Mouse (Mus musculus) heart, postnatal 10 days (tissue): Measurements from ENCODE around the gene Nrp1. TPM values are rescaled to one million over a fixed set of nuclear protein-coding genes. Genes with fewer than 3 reads are reported as not detected.

ENCODE experiments used
- DNase-seq, 2 experiments: peaks; one replicate each; pipeline ENCODE4 v3.0.0; 2021
- intact Hi-C: fragments of 180-260 bp; cut with DNase I; formaldehyde crosslinking; loops from one replicate; pipeline ENCODE4 v1.15.1; 2025
- total RNA-seq, 2 experiments: library from RNA; stranded (reverse); gene quantifications; 2 replicates each; pipeline ENCODE4 v1.2.3; 2021

Gene Nrp1
- total RNA-seq, 2 experiments from 2014 or later: 137 to 189 TPM

DNA sequence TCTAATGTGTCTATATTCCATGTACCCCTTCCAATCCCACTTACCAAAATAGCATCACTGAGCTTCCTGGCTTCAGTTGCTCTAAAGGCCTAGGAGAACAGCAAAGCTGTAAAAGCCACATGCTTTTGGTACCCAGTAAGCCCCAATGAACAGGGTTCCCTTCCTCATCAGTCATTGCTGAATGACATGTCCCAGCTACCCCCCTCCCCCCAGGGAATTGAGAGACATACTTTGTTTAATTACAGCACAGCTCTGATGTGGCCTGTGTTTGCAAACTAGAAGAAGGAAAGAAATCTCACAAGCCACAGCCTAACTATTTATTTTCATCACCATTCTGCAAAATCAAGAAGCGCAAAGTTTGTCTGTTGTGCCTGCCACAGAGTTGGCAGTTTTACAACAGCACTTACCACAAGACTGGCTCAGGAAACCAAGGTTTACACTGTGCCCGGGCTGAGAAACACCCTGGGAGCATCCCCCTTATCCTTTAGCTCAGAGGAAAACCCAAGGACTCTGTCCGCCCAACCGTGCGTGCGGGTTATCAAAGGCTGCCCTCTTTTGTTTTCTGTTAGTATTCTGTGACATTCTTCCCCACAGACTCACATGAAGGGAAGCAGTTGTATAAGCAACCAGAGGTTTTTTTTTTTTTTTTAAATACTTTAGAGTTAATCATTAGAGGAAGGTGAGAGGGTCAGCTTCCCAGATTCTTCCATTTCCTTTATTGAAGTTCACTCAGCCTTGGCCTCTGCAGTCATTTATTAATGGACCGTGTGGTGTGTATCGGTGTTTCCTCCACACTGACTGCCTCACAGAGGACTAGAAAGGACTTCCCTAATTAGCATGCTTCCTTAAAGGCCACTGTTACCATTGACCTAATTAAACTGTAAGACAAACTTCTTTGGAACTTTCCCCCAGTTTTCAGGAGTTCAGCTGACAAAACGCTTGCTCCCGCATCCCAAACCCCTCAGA lies 129.8 kb downstream of the Nrp1 start:
- DNase-seq: no peak
- intact Hi-C loops: loop anchor here (1.0 kb wide), 1 partner anchor 126 kb away; no protein-coding TSS in a partner anchor

DNA sequence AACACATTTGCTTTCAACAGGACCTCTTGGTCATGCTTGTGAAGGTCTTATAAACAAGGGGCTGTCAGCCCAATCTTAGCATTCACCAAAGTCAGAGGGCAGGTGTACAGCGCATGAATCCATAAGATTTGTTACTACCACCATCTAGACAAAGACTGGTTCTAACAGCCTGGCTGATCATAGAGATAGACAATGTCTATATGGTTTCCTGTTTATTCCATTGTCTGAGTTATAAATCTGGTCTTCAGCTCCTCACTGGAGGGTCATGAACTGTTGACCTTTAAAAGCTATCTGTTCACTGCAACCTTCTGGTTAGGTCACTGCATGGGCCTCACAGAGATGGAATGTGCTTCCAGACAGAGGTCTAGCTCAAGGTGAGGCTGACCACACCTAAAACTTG lies 130.9 kb downstream of the Nrp1 start:
- DNase-seq: no peak
- intact Hi-C loops: no loop called here

DNA sequence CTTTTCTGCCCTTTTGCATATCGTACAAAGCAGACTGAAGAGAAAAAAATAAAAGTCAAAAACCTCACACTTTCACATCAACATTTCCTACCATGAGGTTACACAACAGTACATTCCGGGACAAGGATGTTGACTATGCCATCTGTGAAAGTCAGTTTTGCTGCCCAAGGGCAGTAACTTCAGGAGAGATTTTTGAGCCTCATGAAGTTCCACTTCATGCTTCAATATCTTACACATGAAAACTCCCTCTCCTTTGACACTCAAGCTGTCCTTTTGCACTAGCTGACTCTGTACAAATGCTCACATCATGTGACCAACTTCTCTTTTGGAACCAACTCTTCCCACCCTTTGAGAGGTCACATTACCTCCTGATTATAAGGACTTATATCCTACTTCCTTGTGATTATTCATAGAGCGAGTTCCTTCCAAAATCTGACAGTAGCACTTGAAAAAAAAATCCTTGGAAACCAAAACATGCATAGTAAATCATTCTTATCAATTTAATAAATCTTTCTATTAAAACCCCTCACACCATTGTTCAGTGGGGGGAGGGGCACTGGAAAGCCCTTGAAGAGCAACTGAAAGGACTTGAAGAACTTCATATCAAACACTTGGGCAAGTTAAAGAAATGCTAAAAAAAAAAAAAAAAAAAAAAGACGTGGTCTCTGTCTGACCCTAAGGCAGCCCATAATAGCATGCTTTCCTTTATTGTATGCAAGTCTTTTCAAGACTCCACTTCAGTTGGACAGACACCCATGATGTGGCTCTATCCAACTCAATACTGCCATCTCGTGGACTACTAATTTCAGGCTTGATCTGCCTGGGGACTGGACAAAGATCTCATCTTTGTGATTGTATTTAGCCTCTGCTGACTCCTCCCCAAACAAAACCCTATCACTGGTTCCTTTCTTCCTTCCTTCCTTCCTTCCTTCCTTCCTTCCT lies 133.0 kb downstream of the Nrp1 start:
- DNase-seq: peak; percentile 84 to 86
- intact Hi-C loops: loop anchor here (1.0 to 10.0 kb wide), 7 partner anchors 128 to 1299 kb away; no protein-coding TSS in a partner anchor

DNA sequence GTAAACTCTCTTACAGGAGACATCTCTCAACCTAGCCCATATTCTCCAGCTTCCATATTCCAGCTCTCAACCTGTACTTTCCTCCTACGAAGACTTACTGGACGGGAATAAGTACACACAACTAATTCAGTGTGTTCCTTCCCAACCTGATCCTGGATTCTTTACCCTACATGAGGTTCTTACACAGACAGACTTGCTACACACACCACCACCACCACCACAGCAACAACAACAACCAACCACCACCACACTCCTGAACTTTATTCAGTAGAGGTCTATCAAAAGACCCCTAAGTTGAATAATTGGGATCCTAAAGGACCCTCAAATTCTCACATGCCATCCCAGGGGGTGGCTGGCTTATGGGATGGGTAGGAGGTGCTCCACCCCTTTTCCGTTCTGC lies 135.4 kb downstream of the Nrp1 start:
- intact Hi-C loops: loop anchor here (5.0 to 10.0 kb wide), 6 partner anchors 232 to 1302 kb away; no protein-coding TSS in a partner anchor
- no peak for DNase-seq

DNA sequence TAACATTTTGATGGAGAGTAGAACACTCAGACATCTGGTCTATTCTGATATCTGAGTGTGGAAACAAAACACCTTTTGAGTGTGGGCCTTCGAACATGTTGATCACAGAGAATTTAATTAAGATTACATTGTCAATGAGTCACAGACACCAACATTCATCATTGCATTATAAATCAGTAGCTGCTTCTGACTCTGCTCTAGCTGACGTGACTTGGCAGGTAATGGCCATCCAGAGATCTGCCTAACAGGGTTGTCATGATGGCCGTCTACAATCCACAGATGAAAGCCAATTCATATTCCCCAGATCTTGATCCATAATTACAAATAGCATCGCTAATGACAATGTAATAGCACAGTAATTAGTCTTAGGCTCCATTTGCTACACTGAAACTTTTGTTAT lies 140.4 kb downstream of the Nrp1 start:
- intact Hi-C loops: loop anchor here (10.0 kb wide), 3 partner anchors 914 to 1164 kb away; no protein-coding TSS in a partner anchor
- DNase-seq: no peak

DNA sequence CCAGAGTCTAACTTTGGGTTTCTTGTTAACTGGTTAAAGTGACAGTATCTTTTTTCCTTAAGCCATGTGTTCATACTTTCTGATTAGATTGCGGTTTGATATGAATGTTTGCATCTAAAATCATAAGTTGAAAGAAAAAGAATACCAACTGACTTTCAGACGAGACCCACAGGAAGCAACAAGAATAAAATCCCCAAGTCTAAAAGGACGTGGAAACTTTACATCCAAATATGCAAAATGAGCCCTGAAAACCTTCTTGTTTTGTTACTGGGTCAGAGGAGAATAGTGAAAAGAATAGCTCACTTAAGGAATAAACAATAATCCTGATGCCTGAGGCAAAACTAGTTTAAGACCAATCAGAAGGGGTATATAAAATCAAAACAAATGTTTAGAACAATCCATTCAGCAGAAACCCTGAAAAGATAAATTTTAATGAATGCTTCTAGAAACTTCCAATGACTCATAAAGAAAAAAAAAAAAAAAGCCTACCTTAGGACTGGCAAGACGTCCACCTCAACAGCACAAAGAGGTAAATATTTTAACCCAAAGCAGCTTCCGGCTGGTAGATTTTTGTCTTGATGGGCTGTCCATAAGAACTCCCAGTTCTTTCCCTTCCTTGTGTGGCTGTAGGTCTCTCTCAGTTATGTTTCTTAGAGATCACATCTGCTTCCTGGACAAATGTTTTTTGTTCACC lies 145.9 kb downstream of the Nrp1 start:
- intact Hi-C loops: no loop called here
- DNase-seq: no peak

DNA sequence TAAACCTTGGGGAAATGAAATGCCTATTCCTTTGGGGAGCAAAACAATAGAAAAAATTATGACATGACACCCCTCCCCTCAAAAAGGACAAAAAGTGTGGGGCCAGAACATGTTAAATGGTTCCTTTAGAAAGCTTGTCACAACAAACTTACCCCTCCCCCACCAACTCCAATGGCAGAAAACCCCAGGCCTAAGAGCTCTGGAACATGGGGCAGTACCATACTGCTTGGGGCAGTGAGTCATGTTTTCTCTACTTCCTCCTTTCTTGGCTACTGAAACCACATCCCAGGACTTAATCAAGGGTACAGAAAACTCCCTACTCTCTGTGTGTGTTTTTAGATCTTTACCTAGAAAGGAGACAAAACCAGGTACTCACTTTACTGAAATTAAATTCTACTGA lies 147.5 kb downstream of the Nrp1 start:
- intact Hi-C loops: no loop called here
- no peak for DNase-seq

DNA sequence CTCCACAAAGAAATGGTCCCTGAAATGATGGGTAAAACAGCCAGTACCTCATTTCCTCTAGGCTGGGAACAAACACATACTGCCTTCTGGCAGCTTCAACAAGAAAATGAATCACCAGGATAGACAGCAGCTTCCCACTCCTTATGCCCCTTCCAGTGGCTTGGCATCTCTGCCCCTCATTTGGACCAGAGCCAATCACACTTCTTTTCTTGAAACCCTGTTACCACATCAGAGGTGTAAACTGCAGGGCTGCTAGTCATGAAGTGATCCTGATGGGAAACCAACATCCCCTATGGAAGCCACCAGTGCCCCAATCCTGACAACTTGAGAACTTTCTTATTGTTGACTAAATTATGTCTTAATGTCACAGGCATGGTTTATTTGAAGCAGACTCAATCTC lies 150.3 kb downstream of the Nrp1 start:
- intact Hi-C loops: no loop called here
- no peak for DNase-seq

DNA sequence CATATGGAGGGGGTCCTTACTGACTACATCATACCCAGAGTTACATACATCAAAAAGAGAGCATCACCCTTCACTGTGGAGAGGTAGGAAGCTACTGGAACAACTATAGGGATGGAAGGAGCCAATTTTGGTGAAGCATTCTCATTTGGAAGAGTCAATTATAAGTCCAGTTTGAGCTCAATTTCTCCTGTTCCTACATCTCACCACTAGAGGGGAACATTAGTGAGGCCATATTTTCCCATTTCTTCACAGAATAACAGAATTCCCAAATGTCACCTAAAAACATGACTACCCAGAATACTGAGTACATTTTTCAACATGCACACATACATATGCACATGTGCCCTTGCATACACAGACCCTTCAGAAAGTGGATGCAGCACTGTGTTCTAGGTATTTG lies 152.6 kb downstream of the Nrp1 start:
- intact Hi-C loops: loop anchor here (5.0 kb wide), 1 partner anchor 201 kb away; no protein-coding TSS in a partner anchor
- no peak for DNase-seq

DNA sequence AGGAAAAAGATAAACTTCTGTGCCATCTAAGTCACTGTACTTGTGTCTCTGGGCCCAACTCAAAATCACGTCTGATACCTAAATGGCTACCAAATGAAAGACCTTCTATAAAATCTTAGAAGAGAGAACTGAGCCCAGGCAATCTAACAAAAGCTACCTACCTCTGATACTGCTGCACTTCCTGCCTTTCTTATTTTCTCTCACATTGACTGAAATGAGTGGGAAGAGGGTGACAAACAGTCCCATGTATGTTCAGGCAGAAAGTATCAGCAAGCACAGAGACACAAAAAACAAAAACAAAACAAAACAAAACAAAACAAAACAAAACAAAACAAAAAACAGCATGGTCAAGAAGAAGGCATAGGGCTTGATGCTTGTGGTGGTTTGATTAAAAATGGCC lies 153.3 kb downstream of the Nrp1 start:
- no peak for DNase-seq
- intact Hi-C loops: loop anchor here (5.0 kb wide), 1 partner anchor 201 kb away; no protein-coding TSS in a partner anchor

DNA sequence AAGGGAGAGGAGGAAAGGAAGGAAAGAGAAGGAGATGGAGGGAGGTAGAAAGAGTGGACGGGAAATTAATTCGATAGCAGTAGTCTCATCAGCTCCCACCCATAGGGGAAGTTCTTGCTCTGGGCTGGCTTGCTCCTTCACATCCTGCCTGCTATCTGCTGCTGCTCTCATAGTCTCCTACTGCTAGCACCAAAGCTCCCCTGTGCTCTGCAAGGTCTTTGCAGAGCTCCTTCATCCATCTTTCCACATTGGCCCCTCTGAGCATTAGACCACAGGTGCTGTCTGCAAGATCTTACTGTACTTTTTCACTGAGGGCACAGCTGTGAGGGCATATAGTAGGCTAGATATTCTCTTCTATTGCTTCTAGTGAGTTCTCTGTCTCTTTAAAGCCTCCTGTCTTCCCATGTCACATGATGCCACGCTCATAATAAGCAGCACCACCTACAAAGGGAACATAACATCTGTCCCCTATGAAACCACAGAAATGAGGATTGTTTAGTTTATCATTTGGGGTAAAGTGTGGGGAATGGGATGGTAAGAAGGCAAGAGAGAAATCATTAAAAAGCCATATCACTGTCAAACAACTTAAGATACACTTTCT lies 158.5 kb downstream of the Nrp1 start:
- intact Hi-C loops: no loop called here
- DNase-seq: no peak

DNA sequence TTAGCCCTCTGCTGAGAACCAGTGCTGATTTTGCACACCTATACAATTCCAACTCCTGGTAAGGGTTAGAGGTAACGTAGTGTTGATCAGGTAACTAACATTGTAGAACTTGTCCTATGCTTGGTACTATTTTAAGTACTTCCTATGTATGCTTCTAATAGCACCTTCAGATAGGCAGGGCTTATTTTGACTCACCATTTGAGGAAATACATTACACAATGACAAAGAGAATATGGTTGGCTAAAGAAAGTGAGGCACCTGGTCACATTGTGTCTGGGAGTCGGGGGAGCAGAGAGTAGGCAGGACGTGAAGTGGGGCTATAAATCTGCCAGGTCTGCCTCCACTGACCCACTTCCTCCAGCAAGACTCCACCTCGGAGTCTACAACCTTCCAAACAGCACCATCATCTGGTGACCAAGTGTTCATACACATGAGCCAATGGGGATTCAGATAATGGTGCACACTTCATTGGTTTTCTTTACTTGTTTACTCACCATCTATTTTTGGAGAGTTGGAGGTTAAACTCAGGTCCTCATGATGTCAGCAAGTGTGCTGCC lies 159.2 kb downstream of the Nrp1 start:
- DNase-seq: no peak
- intact Hi-C loops: no loop called here

DNA sequence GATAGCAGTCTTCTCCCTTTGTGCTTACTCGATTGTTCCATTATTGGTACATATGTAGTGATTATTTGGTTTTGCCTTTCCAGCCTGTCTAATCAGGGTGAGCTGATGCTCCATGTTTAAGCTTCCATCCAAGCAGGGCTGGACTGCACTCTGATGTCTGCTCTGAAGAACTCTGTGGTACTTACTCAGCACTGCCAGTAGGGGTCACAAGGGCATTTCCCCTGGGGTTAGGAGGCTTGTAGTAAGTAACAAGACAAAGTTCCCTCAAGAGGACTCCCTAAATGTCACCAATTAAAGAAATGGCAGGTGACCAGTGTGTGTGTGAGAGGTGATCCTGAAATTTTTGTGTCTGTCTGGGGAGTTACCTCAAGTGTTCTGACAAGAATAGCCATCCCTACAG lies 161.0 kb downstream of the Nrp1 start:
- DNase-seq: peak; percentile 37 to 50
- intact Hi-C loops: no loop called here

DNA sequence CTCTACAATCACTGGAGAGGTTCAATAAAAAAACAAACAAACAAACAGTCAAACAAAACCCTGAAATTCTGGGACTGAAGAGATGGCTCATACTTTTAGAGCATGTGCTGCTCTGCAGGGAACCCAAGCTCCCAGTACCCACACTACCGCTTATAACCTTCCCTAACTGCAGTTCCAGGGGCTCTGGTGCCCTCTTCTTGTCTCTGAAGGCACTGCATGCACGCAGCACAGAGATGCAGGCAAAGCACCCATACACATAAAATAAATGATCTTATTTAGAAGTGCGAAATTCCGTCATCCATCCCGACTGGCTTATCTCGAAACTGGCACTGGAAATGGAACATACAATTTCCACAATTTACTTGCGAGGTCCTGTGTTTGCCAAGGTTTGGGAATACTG lies 165.4 kb downstream of the Nrp1 start:
- DNase-seq: no peak
- intact Hi-C loops: no loop called here

DNA sequence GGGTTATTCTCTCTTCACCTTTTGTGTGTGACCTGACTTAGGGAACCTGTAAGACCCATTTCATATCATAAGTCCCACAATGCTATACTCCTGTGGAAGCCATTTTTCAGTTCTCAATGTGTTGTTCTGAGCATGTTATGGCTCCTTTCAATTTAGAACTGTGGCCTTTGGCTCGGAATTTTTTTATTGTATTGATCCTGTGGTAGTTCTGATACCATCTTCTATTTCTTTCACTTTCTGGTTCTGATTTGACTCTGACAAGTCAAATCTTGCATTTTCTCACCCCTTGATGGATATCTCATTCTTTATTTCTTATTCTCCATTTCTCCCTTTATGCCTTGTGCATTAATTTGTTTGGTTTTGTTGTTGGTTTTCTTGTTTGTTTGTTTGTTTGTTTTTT lies 167.5 kb downstream of the Nrp1 start:
- no peak for DNase-seq
- intact Hi-C loops: no loop called here

DNA sequence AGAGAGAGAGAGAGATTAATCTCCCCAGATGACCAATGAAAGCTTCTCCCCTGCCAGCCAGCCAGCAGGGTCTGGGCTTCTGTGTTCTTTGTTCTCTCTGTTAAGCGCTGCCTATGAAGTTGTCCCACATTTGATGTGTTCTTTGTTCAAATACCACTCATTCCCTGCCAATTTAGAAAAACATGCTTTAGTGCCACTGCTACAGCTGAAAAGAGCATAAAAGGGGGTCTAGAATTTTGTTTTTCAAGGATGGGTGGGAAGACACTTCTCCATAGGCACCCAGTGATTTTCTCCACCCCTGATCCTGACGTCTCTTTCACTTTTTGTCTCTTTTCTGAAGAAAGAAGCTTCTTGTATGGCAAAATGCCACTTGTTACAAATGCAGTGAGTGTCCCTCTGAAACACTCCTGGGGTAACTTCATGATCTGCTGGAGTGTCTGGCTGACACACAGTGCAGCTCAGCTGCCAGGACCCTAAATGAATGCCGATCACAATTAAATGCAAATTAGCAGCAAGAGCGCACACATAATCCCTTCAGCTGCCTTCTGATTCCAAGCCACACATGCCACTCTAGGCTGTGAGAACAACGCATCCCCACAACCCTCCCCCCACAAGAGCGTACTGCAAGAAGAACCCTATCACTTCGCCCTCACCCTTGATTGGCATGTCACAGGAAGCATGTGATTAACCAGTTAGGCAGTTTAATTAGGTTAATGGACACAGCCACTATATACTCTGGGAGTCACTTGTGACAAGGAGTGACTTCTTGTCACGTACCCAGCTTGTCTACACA lies 170.4 kb downstream of the Nrp1 start:
- no peak for DNase-seq
- intact Hi-C loops: no loop called here

DNA sequence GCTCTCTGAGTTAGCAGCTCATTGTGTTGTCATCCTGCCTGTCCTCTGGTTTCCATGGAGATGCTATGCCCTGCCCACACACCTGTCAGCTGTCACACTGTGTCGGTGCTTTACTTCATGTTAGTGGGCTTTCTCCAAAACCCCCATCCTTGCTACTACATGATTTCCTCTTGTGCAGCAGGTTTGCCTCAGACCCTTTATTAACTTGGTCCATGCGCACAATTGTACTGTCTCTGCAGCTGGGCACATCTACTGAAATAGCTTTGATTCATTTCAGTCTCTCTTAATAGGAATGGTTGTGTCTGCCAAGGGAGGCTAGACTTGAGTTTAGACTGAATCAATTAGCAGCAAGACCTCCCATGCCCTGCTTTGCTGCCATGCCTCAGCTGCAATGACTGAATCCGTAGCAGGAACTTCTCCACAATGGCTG lies 176.1 kb downstream of the Nrp1 start:
- DNase-seq: no peak
- intact Hi-C loops: no loop called here

DNA sequence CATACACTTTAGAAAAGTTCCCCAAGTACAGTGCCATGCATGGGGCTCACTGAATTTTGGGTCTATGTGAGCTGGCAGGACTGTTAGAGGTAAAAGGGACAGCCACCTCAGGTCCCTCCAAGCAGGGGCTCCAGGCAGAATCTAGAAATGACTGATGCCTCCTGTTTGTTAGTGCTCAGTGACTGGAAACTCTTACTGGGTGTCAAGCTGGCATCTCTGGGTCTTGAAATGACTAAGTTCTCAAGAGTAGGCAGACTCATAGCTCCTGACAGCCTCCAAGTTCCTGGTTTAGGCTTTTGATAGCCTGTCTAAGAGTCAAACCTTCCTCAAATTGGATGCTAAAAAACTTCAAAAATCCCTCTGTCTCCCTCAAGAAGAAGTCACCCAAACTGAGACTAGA lies 177.3 kb downstream of the Nrp1 start:
- intact Hi-C loops: no loop called here
- no peak for DNase-seq

DNA sequence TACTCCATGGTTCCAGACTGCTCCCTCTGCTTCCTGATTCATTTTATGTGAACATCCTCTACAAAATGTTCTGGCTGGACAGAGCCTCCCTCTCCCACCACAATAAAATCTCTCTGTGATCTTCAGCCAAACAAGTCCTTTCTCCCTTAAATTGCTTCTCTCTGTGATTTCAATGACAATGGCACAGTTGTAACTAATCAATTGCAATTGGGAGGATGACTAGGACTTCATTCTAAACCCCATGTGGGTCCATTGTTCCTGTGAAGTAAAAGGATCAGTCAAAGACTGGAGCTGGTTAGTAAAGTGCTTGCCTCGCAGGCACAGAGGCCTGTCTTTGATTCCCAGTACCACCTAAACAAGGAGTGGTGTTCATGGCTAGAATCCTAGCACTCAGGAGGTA lies 180.0 kb downstream of the Nrp1 start:
- DNase-seq: no peak
- intact Hi-C loops: no loop called here
